Mouse (Mus musculus) T-helper 2 cell (primary cell): Measurements from ENCODE around the gene C1qtnf3.

ENCODE experiments used
- in situ Hi-C: fragments of 300-600 bp; cut with MboI, MseI; formaldehyde crosslinking; loops from one replicate; pipeline ENCODE4 v1.15.1; 2025; ENCODE audit warnings: high pct_unique_total_duplicates

C1qtnf3 gene

DNA sequence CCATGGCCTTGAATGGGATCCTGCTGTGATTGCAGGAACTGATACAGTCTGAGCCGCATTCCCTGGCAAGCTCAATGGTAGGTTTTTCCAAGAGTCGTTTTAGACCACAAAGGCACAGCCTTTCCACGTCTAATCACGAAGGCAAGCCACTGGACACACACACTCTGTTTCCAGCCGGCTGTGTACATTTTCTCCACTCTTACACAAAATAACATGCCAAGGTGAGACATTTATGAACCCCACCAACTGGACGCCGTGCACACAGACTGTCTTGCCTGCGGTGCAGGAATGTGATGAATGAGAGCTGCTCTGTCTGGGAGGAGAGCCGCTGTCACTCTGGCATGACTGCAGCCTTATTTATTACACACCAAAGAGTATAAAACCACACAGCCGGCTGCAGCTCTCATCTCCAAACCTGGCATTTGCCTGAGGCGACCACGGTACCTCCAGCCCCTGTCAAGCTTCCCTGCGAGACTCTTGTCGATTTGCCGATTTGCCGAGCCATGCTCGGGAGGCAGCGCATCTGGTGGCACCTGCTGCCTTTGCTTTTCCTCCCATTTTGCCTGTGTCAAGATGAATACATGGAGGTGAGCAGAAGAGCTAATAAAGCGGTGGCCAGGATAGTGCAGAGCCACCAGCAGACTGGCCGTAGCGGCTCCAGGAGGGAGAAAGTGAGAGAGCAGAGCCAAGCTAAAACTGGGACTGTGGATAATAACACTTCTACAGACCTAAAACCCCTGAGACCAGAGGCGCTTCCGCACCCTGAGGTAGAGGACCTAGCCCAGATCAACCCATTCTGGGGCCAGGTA is at the start of gene C1qtnf3:
Gene C1qtnf3 (plus strand): TSS at position 382 of the 809 bp plus-strand sequence.
- in situ Hi-C loops, result no loop called here

DNA sequence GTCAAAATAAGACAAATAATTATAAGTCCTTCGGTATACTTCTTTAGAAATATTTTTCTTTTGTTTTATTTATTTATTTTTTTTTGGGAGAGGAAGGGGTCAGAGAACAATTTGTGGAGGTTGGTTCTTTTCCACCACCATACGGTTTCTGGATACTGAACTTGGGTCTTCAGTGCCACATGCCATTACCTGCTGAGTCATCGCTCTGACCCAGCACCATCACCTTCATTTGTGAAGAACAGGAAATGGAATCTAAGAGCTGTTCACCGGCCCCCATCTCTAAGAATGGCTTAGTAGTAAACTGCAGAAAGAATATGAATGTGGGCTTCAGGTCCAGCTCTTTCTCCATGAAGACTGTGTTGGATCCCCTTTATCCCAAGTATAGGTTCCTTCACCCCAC is 49.8 kb upstream of the C1qtnf3 start:
- in situ Hi-C loops, result no loop called here

DNA sequence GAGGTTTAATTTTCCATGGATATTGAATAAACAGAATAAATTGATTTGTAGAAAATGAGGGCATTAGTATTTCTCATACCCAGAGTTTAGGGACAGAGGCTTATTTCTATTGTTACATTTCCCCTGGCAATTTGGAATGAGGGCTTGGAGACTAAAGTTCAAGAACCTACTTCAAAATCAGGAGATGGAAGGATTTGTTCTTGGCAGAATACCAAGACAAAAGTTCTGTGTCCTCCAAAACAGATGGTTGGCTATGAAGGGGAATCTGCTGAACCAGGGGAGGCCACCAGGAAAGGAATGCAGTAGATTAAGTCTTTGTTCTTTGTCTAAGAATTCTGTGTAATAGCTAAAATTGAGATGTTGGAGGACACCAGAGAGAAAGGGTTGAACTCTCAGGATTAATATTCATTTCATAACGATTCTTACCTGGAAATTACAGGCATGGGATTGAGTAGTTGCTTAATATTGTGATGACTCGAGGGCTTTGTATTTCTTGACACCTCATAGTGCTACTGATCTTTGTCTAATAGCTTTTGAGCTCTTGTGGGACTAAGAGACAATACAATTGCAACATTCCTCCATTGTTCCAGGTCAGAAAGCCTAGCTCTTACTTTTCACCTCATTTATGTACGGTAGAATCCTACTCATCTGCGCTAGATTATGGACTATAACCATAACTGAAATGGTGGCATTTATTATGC is 35.4 kb upstream of the C1qtnf3 start:
- in situ Hi-C loops, result no loop called here

DNA sequence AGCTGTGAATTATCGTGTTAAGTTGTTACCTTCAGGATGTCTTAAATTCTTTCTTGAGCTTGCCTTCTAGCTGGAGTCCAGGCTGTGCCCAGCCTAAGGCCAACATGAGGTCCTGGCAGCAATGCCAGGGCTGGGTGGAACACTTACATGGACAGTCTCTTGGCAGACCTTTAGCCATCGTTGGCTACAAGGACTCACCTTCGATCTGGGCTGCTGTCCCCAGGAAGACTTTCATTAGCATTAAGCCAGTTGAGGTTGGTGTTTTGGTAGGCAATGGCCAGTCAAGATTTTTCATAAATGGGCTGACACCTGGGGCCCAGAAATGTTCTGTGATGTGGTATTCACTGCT is 34.8 kb upstream of the C1qtnf3 start:
- in situ Hi-C loops, result no loop called here

DNA sequence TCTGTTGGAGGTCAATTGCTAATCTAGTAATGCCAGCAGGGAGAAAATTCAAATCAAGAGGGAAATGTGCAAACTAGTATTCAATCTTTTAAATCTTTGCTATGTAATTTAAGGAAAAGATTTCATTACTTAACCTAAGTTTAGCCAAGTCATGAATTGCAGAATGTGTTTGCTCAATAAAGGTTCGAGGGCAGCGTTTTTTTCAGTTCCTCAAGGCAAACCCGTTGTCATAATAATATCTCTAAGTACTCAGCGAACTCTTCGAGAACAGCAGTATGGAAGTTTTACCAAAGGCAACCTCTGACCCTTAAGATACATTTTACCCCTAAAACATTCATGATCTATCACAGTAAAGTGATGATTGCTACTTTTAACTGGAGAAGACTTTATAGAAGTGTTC is 31.9 kb upstream of the C1qtnf3 start:
- in situ Hi-C loops, result no loop called here

DNA sequence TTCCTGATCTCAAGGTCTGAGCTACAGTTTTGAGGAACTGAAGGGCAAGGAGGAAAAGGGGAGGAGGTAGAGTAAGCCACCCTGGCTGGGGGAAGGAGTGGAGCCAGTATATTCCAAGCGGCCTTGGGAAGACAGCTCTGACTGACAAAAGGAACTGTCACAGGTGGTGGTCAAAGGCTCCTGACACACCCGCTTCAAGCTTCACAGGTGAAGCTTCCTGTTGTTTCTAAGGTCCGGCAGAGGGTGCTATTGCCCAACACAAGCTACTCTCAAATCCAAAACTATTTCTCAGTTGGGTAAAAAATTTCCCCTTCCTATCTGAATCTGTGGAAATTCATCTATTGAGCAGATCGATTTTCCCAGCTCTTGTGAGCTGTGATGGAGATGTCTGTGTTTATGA is 31.1 kb upstream of the C1qtnf3 start:
- in situ Hi-C loops, result no loop called here

DNA sequence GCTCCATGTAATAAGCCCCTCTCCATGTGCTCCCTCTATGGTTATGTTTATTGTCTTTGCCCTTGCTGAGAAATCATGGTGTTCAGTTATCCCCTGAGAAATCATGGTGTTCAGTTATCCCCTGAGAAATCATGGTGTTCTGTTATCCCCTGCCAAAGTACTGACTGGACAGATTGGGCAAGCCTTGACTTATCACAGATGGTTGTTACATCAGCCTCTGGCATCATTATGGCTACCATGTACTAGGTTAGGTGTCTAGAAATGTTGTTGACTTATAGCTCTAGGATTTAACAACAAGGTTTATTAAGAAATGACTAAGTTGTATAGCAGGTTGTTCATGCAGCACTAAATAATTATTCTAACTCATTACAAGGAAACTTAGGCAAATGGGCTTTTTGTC is 30.1 kb upstream of the C1qtnf3 start:
- in situ Hi-C loops, result no loop called here

DNA sequence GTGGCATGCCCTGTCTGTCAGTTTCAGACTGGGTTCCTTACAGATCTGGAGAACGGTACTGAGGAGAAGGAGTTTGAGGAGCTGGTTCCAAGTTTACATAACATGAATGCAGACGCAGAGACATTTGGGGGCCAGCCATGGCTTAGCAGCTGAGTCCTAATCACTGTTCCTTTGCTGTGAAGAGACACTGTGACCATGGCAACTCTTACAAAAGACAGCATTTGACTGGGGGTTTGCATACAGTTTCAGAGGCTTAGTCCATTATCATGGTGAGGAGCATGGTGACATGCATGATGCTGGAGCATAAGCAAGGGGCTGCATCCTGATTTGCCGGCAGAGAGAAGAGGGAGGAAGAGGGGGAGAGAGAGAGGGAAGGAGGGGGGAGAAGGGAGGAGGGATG is 29.6 kb upstream of the C1qtnf3 start:
- in situ Hi-C loops, result no loop called here

DNA sequence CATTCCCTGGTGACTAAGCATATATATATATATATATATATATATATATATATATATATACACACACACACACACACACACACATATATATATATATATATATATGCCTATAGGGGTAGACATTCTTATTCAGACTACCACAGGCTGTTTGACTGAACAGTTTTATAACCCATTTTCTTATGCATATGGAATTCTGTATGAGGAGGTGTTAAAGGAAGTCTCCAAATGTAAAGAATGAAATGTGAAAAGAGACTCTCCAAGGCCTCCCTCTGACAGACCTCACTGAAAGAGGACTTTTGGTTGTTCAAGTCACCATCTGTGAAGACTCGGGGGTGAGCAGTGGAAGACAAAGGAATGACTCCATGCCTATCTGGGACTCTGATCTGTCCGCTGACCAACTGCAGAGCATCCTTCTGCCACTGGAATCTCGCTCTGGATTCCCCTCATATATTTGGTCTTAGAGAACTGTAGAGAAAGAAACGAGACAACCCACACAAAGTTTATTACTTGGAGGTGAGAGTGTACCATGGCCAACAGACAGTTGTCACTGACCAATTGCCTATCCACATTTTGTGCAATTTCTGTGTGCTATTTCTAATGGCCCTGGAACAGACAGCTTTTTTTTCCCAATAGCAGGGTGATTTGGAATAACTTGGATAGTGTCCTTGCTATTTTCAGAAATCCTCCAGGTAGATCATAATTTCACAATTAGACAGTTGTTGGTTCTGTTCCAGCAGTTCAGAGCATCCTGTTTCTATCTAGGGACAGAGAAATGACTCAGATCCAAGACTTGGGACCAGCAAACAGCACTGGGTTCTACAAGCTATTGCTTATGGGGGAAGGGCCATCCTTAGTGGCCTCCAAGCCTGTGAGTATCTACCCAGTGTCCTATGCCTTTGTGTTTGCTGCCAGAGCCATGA is 28.8 kb upstream of the C1qtnf3 start:
- in situ Hi-C loops, result no loop called here

DNA sequence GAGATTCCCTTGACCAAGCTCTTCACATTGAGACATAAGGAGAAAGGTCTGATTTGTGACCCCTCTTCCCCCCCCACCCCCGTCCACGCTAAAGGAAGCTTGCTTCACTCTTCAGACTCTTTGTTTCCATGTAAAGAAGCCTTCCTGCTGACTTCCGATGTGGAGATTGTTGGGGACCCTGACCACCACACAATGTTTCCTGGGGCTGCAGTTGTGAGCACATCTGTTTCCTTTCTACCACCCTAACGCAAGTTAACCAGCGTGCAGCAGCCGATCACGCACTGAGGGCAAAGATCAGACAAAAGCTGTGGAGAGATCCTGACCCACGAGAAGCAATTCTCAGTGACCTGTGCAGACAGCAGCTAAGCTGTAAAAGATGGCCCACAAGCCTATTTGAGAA is 24.8 kb upstream of the C1qtnf3 start:
- in situ Hi-C loops, result no loop called here

DNA sequence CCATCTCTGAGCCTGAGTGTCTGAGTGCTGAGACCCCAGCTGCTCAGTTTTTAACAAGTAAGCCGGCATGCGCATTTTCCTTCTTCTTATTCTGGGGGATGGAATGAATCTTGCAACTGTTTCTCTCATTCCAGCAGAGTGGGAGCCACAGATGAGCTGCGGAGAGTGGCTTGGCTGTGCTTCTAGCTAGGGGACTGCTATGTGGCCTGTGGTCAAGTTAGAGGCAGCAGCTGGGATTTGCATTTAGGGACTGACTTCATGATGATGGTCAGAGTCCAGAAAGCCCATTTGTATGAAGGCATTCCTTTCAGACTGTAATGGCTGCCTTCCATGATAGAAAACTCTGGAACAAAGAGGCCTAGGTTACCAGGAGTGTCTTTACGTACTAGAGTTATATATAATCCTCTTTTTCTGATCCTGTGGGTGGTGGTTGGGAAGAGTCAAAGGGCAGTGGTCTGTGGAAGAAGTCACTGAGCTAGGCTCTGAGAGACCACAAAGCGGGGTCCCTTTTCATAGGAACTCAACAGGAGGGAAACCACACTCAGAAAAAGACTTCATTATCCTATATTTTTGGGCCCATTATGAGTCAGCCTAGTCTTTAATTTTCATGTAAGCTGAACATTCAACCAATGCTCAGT is 23.4 kb upstream of the C1qtnf3 start:
- in situ Hi-C loops, result no loop called here

DNA sequence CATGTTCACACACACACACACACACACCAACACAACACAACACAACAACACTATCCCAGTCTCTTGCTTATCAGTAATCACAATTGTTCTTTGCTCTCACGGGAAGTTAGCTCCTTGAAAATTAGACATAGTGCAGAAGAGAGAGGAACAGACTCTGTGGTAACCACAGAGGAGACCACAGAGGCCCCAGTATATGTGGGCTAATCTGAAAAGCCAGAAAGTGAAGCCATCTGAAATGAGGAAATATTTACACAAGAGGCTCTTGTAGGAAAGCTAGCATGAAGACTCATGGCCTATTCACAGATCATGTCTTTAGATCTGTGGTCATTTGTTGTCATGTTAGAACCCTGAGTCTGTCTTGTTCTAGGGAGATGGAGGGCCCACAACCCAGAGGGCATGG is 18.2 kb upstream of the C1qtnf3 start:
- in situ Hi-C loops, result no loop called here

DNA sequence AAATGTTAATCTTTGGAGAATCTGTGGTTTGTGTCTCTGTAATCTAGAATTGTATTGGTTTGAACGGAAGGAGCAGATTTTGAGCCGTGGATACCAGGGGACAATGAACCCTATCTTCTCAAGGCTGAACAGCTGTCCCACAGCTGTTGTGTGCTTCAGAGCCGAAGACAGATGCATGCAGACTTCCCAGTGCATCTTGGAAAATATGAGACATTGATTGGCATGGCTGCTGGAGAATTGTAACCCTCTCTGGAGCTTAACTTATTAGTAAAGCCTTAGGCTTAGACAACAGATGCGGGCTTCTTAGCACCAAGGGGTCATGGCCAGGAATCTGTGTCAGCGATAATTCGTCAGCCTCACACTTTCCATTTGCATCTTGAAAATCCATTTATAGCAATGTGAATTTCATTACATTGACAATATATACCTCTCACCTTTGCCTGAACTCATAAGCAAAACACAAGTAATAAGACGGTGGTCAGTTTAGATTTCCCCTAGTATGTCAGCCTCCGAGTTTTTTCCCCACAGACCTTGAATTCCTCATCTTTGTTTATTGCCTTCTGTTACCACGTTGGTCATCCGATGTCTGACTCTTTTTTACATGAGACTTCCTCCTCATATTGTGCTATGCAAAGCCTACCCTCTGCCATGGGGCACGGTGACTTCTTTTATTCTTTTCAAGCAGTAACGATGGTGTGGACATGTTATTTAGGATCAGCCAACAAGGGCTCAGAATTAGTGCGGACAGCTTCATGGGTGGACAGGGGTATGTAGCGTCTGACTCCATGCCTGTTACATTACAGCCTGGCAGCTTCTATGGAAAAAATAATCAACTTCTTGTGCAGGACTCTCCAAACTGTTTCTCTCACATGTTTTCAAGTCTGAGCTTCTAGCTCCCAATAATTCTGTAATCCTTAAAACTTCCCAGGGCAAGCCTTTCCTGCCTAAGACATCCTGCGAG is 11.7 kb upstream of the C1qtnf3 start:
- in situ Hi-C loops, result no loop called here

DNA sequence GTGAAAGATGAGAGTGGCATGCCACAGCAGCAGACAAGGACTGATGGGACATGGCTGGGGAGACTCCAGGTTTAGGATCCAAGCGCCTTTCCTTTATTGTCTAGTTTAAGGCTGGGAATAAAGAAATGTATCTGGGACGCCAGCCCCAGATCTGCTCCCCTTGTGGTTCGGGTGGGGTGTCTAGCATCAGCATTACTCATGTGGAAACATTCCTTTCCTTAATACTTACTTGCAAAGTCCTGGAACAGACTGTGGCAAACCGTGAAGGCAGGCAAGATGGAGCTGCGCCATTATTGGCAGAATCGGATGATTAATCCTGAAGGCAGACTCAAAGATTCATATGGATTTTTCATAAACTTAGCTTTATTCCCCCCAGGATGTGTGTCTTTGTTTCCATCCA is 10.2 kb upstream of the C1qtnf3 start:
- in situ Hi-C loops, result no loop called here

DNA sequence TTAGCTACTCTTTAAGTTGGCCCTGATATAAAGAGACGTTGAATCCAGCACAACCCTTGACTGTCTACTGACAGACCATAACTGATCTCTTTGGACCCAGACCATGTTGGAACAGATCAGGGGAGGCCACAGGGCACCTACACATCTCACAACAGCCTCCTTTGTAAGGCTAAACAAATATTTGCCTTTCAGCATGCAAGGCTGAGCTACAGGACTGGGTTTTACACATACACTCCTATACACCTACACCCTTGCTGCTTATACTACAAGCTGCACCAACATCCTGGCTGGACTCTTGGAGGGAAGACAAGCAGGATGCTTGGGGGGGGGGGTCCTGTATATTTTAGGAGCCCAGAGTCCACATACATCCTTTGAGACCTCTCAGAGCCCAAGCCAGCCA is 4.3 kb upstream of the C1qtnf3 start:
- in situ Hi-C loops, result no loop called here

DNA sequence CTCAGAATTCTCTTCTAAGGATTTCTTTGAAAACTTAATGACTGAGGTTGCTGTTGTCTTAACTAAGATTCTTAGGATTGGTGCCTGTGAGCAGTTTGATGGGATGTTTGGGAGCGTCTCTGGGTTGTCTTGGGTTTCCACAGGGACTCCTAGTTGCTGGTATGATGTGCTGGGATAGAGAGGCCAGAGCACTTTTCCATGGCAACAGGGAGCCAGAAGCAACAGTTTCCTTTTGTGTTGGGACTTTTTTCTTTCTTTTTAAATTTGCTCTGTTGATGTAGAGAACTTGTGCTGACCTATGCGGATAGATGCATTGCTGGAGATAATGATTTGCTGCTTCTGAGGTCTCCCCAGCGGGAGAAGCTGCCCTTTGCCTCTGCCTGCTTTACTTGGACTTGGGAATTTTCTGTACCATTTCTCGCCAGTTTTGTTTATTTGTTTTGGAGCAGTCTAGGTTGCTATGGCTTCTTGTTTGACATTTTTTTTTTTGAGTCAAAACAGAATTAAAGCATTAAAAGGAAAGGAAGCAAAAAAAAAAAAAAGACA is 701 bp downstream of the C1qtnf3 start:
- in situ Hi-C loops, result no loop called here

DNA sequence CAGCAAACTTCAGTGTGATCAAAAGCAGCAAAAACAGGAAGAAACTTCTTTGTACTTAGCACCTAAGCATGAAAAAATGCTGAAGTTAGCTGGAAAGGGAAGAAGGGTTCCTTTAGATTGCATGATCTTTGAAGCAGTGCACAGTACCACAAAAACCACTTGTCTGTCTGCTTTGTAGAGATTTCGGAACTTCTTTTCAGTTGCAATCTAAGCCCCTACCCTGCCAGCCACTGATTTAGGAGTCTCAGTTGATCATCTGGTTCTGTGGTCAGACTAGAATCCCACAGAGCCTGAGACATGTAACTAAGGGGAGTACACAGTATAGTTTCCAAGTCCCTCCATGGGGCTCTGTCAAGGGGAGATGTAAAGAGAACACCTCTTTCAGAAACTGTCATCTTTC is 1.3 kb downstream of the C1qtnf3 start:
- in situ Hi-C loops, result no loop called here

DNA sequence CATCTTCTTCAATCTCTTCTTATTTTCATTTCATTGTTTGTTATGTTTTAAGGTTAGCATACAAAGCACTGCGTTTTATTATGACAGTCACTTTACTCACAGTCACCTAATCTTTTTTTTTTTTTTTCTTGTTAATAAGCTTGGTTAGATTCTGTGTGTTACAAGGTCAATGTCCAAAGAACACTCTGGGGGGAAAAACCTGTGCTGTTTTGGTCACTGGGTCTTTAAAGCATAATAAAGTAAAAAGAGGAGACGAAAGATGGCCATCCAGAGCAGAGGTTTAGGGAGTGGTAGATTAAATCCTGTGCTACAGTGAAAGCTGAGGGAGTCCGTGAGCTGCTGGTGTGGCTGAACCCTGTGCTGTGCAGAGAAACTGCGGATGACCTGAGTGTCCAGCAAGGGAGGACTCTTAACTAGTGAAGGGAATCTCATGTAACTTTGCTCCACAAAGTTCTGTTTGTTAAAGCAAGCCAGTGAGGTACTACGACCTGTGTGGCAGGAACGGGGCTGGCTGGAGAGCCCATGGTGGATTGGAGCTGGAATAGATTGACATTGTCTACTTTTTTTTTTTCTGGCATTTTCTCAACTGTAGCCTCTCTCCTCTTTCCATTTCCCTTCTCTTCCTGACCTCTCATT is 2.4 kb downstream of the C1qtnf3 start:
- in situ Hi-C loops, result no loop called here

DNA sequence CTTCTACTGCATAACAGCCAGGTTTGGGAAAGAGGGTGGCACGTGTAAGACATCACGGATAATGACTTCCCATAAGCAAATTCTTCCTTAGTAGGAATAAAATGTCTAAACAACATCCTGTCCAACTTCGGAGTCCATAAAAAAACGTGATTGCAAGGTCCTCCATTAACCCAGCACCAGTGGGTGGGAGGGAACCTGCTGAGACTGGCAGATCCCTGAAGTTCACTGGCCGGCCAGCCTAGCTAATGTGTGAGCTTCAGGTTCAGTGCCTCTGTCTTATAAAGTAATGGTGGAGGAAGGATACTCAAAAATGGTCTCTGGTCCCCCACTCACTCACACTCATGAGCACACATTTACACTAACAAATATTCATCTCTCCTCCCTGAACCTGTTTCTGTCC is 3.0 kb downstream of the C1qtnf3 start:
- in situ Hi-C loops, result no loop called here

DNA sequence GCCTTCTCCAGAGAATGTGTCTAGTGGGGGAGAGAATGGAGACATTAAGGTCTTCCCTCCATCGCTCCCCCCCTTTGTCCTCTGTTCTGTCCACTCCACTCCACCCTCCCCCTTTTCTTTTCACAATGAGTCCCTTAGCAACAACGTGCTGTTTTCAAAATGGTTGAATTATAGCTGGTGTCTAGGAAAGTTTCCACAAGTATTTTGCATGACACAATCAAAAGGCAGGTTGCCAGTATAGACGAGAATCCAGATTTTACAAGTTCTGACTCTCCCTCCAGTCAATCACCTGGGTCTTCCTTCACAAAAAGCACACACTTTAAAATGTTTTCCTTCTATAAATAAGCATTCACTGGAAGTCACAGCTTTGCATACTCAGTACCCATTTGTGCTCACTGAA is 4.6 kb downstream of the C1qtnf3 start:
- in situ Hi-C loops, result no loop called here
